22 mouse cellular contexts compared by ENCODE assay signal in genomic region chr11:97080291-97080690, GRCm38 (mm10). TPM values are rescaled to one million over a fixed set of nuclear protein-coding genes. Genes with fewer than 3 reads are reported as not detected.
"Had no signal": no experiment of that assay in that cellular context is flagged by ENCODE, and none has a peak within 500 bp of the region (broad histone marks: within the 10 kb centered on the region; RNA-seq: fewer than 3 reads in every experiment).

No protein-coding gene starts in this region.

- H3K9ac ChIP-seq: liver, embryonic 12.5 days; liver, embryonic 14.5 days; lung, embryonic 14.5 days; neural tube, embryonic 13.5 days; neural tube, embryonic 15.5 days; stomach, embryonic 15.5 days had no signal

- H3K4me2 ChIP-seq: liver, embryonic 12.5 days; lung, embryonic 14.5 days; neural tube, embryonic 13.5 days; neural tube, embryonic 15.5 days; stomach, embryonic 15.5 days had no signal

- H3K36me3 ChIP-seq: liver, embryonic 12.5 days; midbrain, embryonic 10.5 days; neural tube, embryonic 13.5 days; neural tube, embryonic 15.5 days; stomach, embryonic 15.5 days had no signal

- H3K4me1 ChIP-seq: liver, embryonic 12.5 days; stomach, embryonic 15.5 days had no signal

- H3K27ac ChIP-seq: liver, embryonic 12.5 days; liver, embryonic 14.5 days; midbrain, embryonic 10.5 days; neural tube, embryonic 13.5 days; neural tube, embryonic 15.5 days; stomach, embryonic 15.5 days; stomach, postnatal 0 days had no signal

- ATAC-seq: liver, embryonic 12.5 days; midbrain, embryonic 16.5 days had no signal

- DNase-seq: lung, adult 18-20 months; lung, embryonic 14.5 days; lung, postnatal 10 days; lung, postnatal 4 days; right cerebral cortex, adult 18-20 months; right cerebral cortex, postnatal 25 days; right cerebral cortex, postnatal 4 days; thymus, adult 2 months; thymus, postnatal 25 days; thymus, postnatal 4 days had no signal

- H3K9me3 ChIP-seq: liver, embryonic 12.5 days; neural tube, embryonic 13.5 days; neural tube, embryonic 15.5 days; stomach, embryonic 15.5 days had no signal

- H3K4me3 ChIP-seq: liver, embryonic 12.5 days; midbrain, embryonic 10.5 days; myocyte; neural tube, embryonic 13.5 days; neural tube, embryonic 15.5 days; stomach, embryonic 15.5 days had no signal

- H3K27me3 ChIP-seq: neural tube, embryonic 13.5 days; neural tube, embryonic 15.5 days; stomach, embryonic 15.5 days had no signal

RNA-seq across cellular contexts. Expression of gene Tbx21, which starts 34.8 kb away (rescaled TPM):
- polyA plus RNA-seq: liver, embryonic 12.5 days; lung, embryonic 14.5 days; lung, embryonic 16.5 days; myocyte; stomach, embryonic 15.5 days had no signal

RNA-seq across cellular contexts. Expression of gene Lrrc46, which starts 39.1 kb away (rescaled TPM):
- total RNA-seq: megakaryocyte-erythroid progenitor cell, adult 5-6 weeks had no signal
- polyA plus RNA-seq: spleen, adult 2 months had no signal
